Mouse (Mus musculus) intestine, postnatal 0 days (tissue): ENCODE measurements at regions not wholly inside any gene's neighbourhood (a gene's known extent, or its start where the extent isn't known, plus 50 kb on each side); places are given as distances from the start of the nearest gene placed in this dataset.

ENCODE experiments used
- ATAC-seq: fragments of 200-750 bp; cut with Nextera tagmentation; 2 replicates; pipeline ENCODE4 v1.8.0; 2017; ENCODE audit warnings: mild to moderate bottlenecking, moderate TSS enrichment, moderate library complexity
- H3K27ac ChIP-seq: fragments of 300-500 bp; sonication (generic); 2 replicates; pipeline ENCODE4 v1.5.1; 2014; ENCODE audit warnings: mild to moderate bottlenecking, low read depth, low read length, moderate library complexity
- H3K27me3 ChIP-seq: fragments of 300-500 bp; sonication (generic); replicated peaks from 2 replicates; pipeline ENCODE4 v1.6.1; 2014; ENCODE audit warnings: low read length, mixed read lengths; ENCODE audit not compliant: control insufficient read depth, insufficient read depth
- H3K36me3 ChIP-seq: fragments of 300-500 bp; sonication (generic); 2 replicates; pipeline ENCODE4 v1.6.1; 2014; ENCODE audit warnings: mild to moderate bottlenecking, moderate library complexity; ENCODE audit not compliant: control insufficient read depth, insufficient read depth
- H3K4me1 ChIP-seq: fragments of 300-500 bp; sonication (generic); replicated peaks from 2 replicates; pipeline ENCODE4 v1.6.1; 2014; ENCODE audit warnings: antibody characterized with exemption, low read length, mixed read lengths; ENCODE audit not compliant: control insufficient read depth, insufficient read depth
- H3K4me2 ChIP-seq: fragments of 300-500 bp; sonication (generic); replicated peaks from 2 replicates; pipeline ENCODE4 v1.6.1; 2014; ENCODE audit warnings: low read depth, mild to moderate bottlenecking, moderate library complexity
- H3K4me3 ChIP-seq: fragments of 300-500 bp; sonication (generic); 2 replicates; pipeline ENCODE4 v1.5.1; 2014; ENCODE audit warnings: low read depth, low read length
- H3K9ac ChIP-seq: fragments of 300-500 bp; sonication (generic); 2 replicates; pipeline ENCODE4 v1.6.1; 2014; ENCODE audit warnings: mild to moderate bottlenecking, low read depth, low read length
- H3K9me3 ChIP-seq: fragments of 300-500 bp; sonication (generic); 2 replicates; pipeline ENCODE4 v1.6.1; 2016; ENCODE audit warnings: mixed run types; ENCODE audit not compliant: control insufficient read depth
- CTCF ChIP-seq: sonication (generic); IDR thresholded peaks from 2 replicates; pipeline ENCODE4 v1.5.1; 2016; ENCODE audit warnings: low read depth, mild to moderate bottlenecking, control low read depth, antibody characterized with exemption, moderate library complexity
- WGBS: fragments of 180-500 bp; shearing (Covaris S2); extraction: QIAGEN DNeasy Blood & Tissue Kit; methylation state at CpG from one replicate; pipeline ENCODE4 v1.1.7; 2014; 5-methylcytosine and 5-hydroxymethylcytosine counted together

- 69% methylated on average over 2 of the region's 2 CpGs for WGBS
- H3K9me3 ChIP-seq: no peaks in the 10 kb centered on the region
- no peak overlapping the region for H3K27ac ChIP-seq
- no peak overlapping the region for H3K4me2 ChIP-seq
- no peaks in the 10 kb centered on the region for H3K4me1 ChIP-seq
- TF ChIP-seq CTCF: no peak
- no peak overlapping the region for H3K4me3 ChIP-seq
- no peak for ATAC-seq
- H3K36me3 ChIP-seq: no peaks in the 10 kb centered on the region
- H3K27me3 ChIP-seq: no peaks in the 10 kb centered on the region
- H3K9ac ChIP-seq: no peak overlapping the region
Observed at GRCm38 (mm10) chr13:110819301-110819862, 424.5 kb downstream of the Plk2 start.

GRCm38 (mm10) chr13:110824878-110825277 lies 429.9 kb upstream of the Actbl2 start:
- H3K36me3 ChIP-seq: no peaks in the 10 kb centered on the region
- H3K27me3 ChIP-seq: no peaks in the 10 kb centered on the region
- H3K9ac ChIP-seq: no peak overlapping the region
- no peak for TF ChIP-seq CTCF
- no peaks in the 10 kb centered on the region for H3K9me3 ChIP-seq
- H3K27ac ChIP-seq: no peak overlapping the region
- no peak overlapping the region for H3K4me3 ChIP-seq
- no peak overlapping the region for H3K4me2 ChIP-seq
- WGBS: 80% methylated on average over 9 of the region's 9 CpGs
- ATAC-seq: no peak
- no peaks in the 10 kb centered on the region for H3K4me1 ChIP-seq

- H3K36me3 ChIP-seq: no peaks in the 10 kb centered on the region
- H3K4me2 ChIP-seq: no peak overlapping the region
- no peak overlapping the region for H3K9ac ChIP-seq
- no peak for TF ChIP-seq CTCF
- WGBS: 67% methylated on average over 5 of the region's 5 CpGs
- no peaks in the 10 kb centered on the region for H3K4me1 ChIP-seq
- no peak for ATAC-seq
- H3K9me3 ChIP-seq: no peaks in the 10 kb centered on the region
- H3K27me3 ChIP-seq: no peaks in the 10 kb centered on the region
- H3K4me3 ChIP-seq: no peak overlapping the region
- H3K27ac ChIP-seq: no peak overlapping the region
Observed at GRCm38 (mm10) chr13:110832442-110832841, 422.4 kb upstream of the Actbl2 start.

GRCm38 (mm10) chr13:110836936-110837335 lies 417.9 kb upstream of the Actbl2 start:
- H3K27ac ChIP-seq: no peak overlapping the region
- TF ChIP-seq CTCF: no peak
- no peaks in the 10 kb centered on the region for H3K4me1 ChIP-seq
- no peak overlapping the region for H3K4me3 ChIP-seq
- WGBS: 75% methylated on average over 7 of the region's 7 CpGs
- H3K9ac ChIP-seq: no peak overlapping the region
- no peaks in the 10 kb centered on the region for H3K9me3 ChIP-seq
- H3K36me3 ChIP-seq: no peaks in the 10 kb centered on the region
- no peak overlapping the region for H3K4me2 ChIP-seq
- no peak for ATAC-seq
- H3K27me3 ChIP-seq: no peaks in the 10 kb centered on the region

- H3K4me1 ChIP-seq: no peaks in the 10 kb centered on the region
- no peak overlapping the region for H3K4me2 ChIP-seq
- ATAC-seq: no peak
- H3K36me3 ChIP-seq: no peaks in the 10 kb centered on the region
- no peak overlapping the region for H3K9ac ChIP-seq
- H3K27me3 ChIP-seq: no peaks in the 10 kb centered on the region
- no peak for TF ChIP-seq CTCF
- 89% methylated on average over 7 of the region's 7 CpGs for WGBS
- no peaks in the 10 kb centered on the region for H3K9me3 ChIP-seq
- no peak overlapping the region for H3K4me3 ChIP-seq
- no peak overlapping the region for H3K27ac ChIP-seq
Observed at GRCm38 (mm10) chr13:110841949-110842348, 412.9 kb upstream of the Actbl2 start.

GRCm38 (mm10) chr13:110845695-110846094 lies 409.1 kb upstream of the Actbl2 start:
- TF ChIP-seq CTCF: no peak
- WGBS: 86% methylated on average over 2 of the region's 2 CpGs
- ATAC-seq: no peak

More at GRCm38 (mm10) chr13:110845695-110846094, 409.1 kb upstream of the Actbl2 start:
- Histone ChIP-seq H3K4me1 (no peaks in the 10 kb centered on the region), H3K27me3 (no peaks in the 10 kb centered on the region), H3K36me3 (no peaks in the 10 kb centered on the region), H3K9me3 (no peaks in the 10 kb centered on the region), H3K27ac (no peak overlapping the region), H3K4me2 (no peak overlapping the region), H3K4me3 (no peak overlapping the region), H3K9ac (no peak overlapping the region)
